Mouse (Mus musculus) ovary, adult 18-20 months (tissue): Measurements from ENCODE around the gene Pou4f2.

ENCODE experiments used
- DNase-seq: peaks from one replicate; pipeline ENCODE4 v3.0.0; 2022; ENCODE audit warnings: low spot score, mixed read lengths

Gene Pou4f2

GRCm38 (mm10) chr8:78436071-78436651 lies at the start of gene Pou4f2:
TSS of gene Pou4f2 (minus strand) at chr8:78436645.
- no peak for DNase-seq

GRCm38 (mm10) chr8:78477051-78477829 lies 40.8 kb upstream of the Pou4f2 start:
- no peak for DNase-seq

GRCm38 (mm10) chr8:78467889-78468288 lies 31.4 kb upstream of the Pou4f2 start:
- DNase-seq = no peak

GRCm38 (mm10) chr8:78463941-78464340 lies 27.5 kb upstream of the Pou4f2 start:
- no peak for DNase-seq

- no peak for DNase-seq
Observed at GRCm38 (mm10) chr8:78456441-78456840, 20.0 kb upstream of the Pou4f2 start.

- DNase-seq = no peak
Observed at GRCm38 (mm10) chr8:78442781-78443180, 6.3 kb upstream of the Pou4f2 start.

GRCm38 (mm10) chr8:78438121-78438520 lies 1.7 kb upstream of the Pou4f2 start:
- DNase-seq = no peak

- no peak for DNase-seq
Observed at GRCm38 (mm10) chr8:78437140-78438045, 948 bp upstream of the Pou4f2 start.

- DNase-seq = no peak
Observed at GRCm38 (mm10) chr8:78436661-78437060, 216 bp upstream of the Pou4f2 start.

- no peak for DNase-seq
Observed at GRCm38 (mm10) chr8:78435624-78435960, 853 bp downstream of the Pou4f2 start.

GRCm38 (mm10) chr8:78434823-78435623 lies 1.4 kb downstream of the Pou4f2 start:
- no peak for DNase-seq

GRCm38 (mm10) chr8:78434340-78434739 lies 2.1 kb downstream of the Pou4f2 start:
- DNase-seq = no peak

GRCm38 (mm10) chr8:78433318-78433717 lies 3.1 kb downstream of the Pou4f2 start:
- DNase-seq = no peak

GRCm38 (mm10) chr8:78432451-78432850 lies 4.0 kb downstream of the Pou4f2 start:
- DNase-seq = no peak

GRCm38 (mm10) chr8:78431356-78431755 lies 5.1 kb downstream of the Pou4f2 start:
- no peak for DNase-seq

- DNase-seq = no peak
Observed at GRCm38 (mm10) chr8:78428148-78428547, 8.3 kb downstream of the Pou4f2 start.

GRCm38 (mm10) chr8:78427769-78428130 lies 8.7 kb downstream of the Pou4f2 start:
- DNase-seq = no peak

GRCm38 (mm10) chr8:78426875-78427768 lies 9.3 kb downstream of the Pou4f2 start:
- DNase-seq = no peak

- DNase-seq = no peak
Observed at GRCm38 (mm10) chr8:78426455-78426854, 10.0 kb downstream of the Pou4f2 start.

GRCm38 (mm10) chr8:78423937-78424336 lies 12.5 kb downstream of the Pou4f2 start:
- no peak for DNase-seq

- peak; percentile 37 for DNase-seq
Observed at GRCm38 (mm10) chr8:78420101-78420503, 16.3 kb downstream of the Pou4f2 start.
